Mouse (Mus musculus) liver, embryonic 14.5 days (tissue): ENCODE data around the gene Gramd1b. TPM values are rescaled to one million over a fixed set of nuclear protein-coding genes. Genes with fewer than 3 reads are reported as not detected.

Experiments
- ATAC-seq: fragments of 200-750 bp; cut with Nextera tagmentation; 2 replicates; pipeline ENCODE4 v1.8.0; 2017; ENCODE audit warnings: moderate number of reproducible peaks, mild to moderate bottlenecking, moderate library complexity; ENCODE audit not compliant: insufficient read depth
- DNase-seq, 3 experiments: peaks; one replicate each; pipeline ENCODE4 v3.0.0-alpha.2; 2012 to 2013; ENCODE audit warnings: low read depth in 3 of 3, low spot score in 3 of 3
- H3K27ac ChIP-seq: fragments of 300-500 bp; sonication (generic); 2 replicates; pipeline ENCODE4 v1.5.1; 2014; ENCODE audit warnings: moderate library complexity, mild to moderate bottlenecking, control low read depth, inconsistent platforms
- H3K27me3 ChIP-seq: fragments of 300-500 bp; sonication (generic); 2 replicates; pipeline ENCODE4 v1.6.1; 2014; ENCODE audit warnings: mild to moderate bottlenecking, low read length, moderate library complexity; ENCODE audit not compliant: control insufficient read depth, insufficient read depth
- H3K36me3 ChIP-seq: fragments of 300-500 bp; sonication (generic); replicated peaks from 2 replicates; pipeline ENCODE4 v1.6.1; 2014; ENCODE audit warnings: low read depth; ENCODE audit not compliant: control insufficient read depth, insufficient read depth
- H3K4me1 ChIP-seq, 2 experiments: fragments of 200-500 bp in 1 of 2; fragments of 300-500 bp in 1 of 2; sonication (generic) in 1 of 2; replicated peaks; 2 replicates each; pipeline ENCODE4 v1.6.1; 2012 to 2014; ENCODE audit warnings: antibody characterized with exemption in 1 of 2, inconsistent platforms in 1 of 2, low read length in 1 of 2; ENCODE audit not compliant: control insufficient read depth in 2 of 2, insufficient read depth in 2 of 2
- H3K4me2 ChIP-seq: fragments of 300-500 bp; sonication (generic); 2 replicates; pipeline ENCODE4 v1.6.1; 2014; ENCODE audit warnings: low read depth, mild to moderate bottlenecking, control low read depth, moderate library complexity
- H3K4me3 ChIP-seq, 2 experiments: fragments of 200-500 bp in 1 of 2; fragments of 300-500 bp in 1 of 2; sonication (generic) in 1 of 2; 2 replicates each; pipeline ENCODE4 v1.5.1; 2012 to 2014; ENCODE audit warnings: low read depth in 2 of 2, low read length in 2 of 2, mild to moderate bottlenecking in 2 of 2, control low read depth in 1 of 2, inconsistent platforms in 1 of 2, moderate library complexity in 1 of 2; ENCODE audit not compliant: insufficient read depth in 1 of 2
- H3K9ac ChIP-seq: fragments of 300-500 bp; sonication (generic); replicated peaks from 2 replicates; pipeline ENCODE4 v1.6.1; 2014; ENCODE audit warnings: mild to moderate bottlenecking, control low read depth, moderate library complexity
- H3K9me3 ChIP-seq: fragments of 300-500 bp; sonication (generic); 2 replicates; pipeline ENCODE4 v1.6.1; 2016; ENCODE audit warnings: low read length, mixed read lengths; ENCODE audit not compliant: control insufficient read depth
- CTCF ChIP-seq: IDR thresholded peaks from 2 replicates; pipeline ENCODE4 v1.5.1; 2016; ENCODE audit warnings: antibody characterized with exemption, low read depth, control low read depth
- EP300 ChIP-seq: IDR thresholded peaks from 2 replicates; pipeline ENCODE4 v1.6.1; 2016; ENCODE audit warnings: antibody characterized with exemption, low read depth
- WGBS: fragments of 180-500 bp; shearing (Covaris S2); extraction: QIAGEN DNeasy Blood & Tissue Kit; methylation state at CpG from one replicate; pipeline ENCODE4 v1.1.7; 2014; ENCODE audit not compliant: insufficient replicate concordance; 5-methylcytosine and 5-hydroxymethylcytosine counted together
- polyA plus RNA-seq, 2 experiments: library from polyadenylated mRNA; depleted of rRNA in 1 of 2; stranded (reverse) in 1 of 2; unstranded in 1 of 2; fragments of >200 nt; fragmentation: Nextera tagmentation in 1 of 2; extraction: Ambion mirVana in 1 of 2; gene quantifications; 2 replicates each; pipeline versions ENCODE4 v1.2.1 to v1.2.3; 2012 to 2014

The Gramd1b gene
- polyA plus RNA-seq, 2 experiments, result 0.71 to 1.0 TPM

DNA sequence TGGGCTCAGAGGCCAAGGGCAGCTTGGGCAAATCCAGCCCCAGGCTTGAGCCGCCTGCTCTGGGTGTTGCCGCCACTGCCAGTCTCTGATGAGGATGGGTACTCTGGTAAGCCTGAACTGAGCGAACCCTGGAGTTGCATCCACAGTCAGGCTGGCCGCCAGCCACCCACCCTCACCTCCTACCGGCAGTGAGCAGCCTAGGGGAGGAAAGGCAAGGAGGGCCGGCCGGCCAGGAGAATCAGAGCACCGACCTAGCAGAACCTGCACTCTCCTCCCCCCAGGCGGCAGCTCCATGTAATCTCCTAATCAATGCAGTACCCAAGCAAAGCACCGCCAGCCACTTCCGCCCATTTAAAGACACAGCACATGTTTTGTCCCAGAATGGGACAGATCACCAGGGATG is 155.0 kb downstream of the Gramd1b start:
- Histone ChIP-seq H3K9me3 (no peaks in the 10 kb centered on the region), H3K4me2 (peak overlapping the region; percentile 29; the same call in 1 of the 2 replicates), H3K4me1 (no peaks in the 10 kb centered on the region), H3K4me3 (no peak overlapping the region), H3K27ac (no peak overlapping the region), H3K9ac (no peak overlapping the region), H3K27me3 (no peaks in the 10 kb centered on the region), H3K36me3 (no peaks in the 10 kb centered on the region)
- DNase-seq (no peak), ATAC-seq (peak; percentile 28; the same call in 1 of the 2 replicates)
- WGBS, result 23% methylated on average over 11 of the region's 11 CpGs
- no peak for TF ChIP-seq EP300
- peak; percentile 22 for TF ChIP-seq CTCF

DNA sequence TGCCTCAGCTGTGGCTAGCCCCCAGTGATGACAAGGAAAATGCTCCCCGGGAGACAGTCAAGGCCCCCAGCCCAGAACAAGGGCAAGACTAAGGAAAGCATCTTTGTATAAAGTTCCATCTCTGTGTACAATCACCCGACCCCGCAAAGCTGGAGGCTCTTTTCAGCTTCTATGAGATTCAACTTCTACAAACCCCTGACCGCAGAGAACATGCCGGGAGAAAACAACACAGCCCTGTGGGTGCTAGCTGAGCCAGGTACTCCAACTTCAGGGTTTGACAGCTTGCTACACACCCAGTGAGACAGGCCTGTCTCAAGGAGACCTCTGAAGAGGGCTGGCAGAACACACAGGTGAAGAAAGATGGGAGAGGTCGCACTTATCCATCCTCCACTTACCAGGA is 155.7 kb downstream of the Gramd1b start:
- H3K4me1 ChIP-seq, result no peaks in the 10 kb centered on the region
- H3K36me3 ChIP-seq, result no peaks in the 10 kb centered on the region
- no peaks in the 10 kb centered on the region for H3K9me3 ChIP-seq
- 62% methylated on average over 6 of the region's 6 CpGs for WGBS
- no peak for TF ChIP-seq CTCF
- no peak for TF ChIP-seq EP300
- ATAC-seq, result no peak
- DNase-seq, result no peak
- H3K4me2 ChIP-seq, result no peak overlapping the region
- no peak overlapping the region for H3K27ac ChIP-seq
- no peak overlapping the region for H3K9ac ChIP-seq
- no peak overlapping the region for H3K4me3 ChIP-seq
- no peaks in the 10 kb centered on the region for H3K27me3 ChIP-seq

DNA sequence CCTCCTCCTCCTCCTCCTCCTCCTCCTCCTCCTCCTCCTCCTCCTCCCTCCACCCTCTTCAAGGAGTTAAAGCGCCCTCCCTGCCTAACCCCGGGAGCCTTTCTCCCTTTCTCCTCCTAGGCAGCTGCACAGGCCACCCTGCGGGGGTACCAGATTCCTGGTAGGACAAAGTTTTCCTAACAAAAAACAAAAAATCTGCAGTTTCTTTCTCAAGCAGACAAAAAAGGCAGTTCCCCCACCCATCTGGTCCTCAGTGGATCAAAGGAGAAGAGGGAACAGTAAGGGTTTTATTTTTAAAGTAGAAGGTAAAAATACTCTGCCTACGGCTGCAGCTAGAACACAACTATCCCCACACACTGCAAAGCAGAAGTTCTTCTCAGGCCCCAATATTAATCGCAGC is 156.2 kb downstream of the Gramd1b start:
- Histone ChIP-seq H3K9ac (no peak overlapping the region), H3K4me1 (no peaks in the 10 kb centered on the region), H3K4me3 (no peak overlapping the region), H3K9me3 (no peaks in the 10 kb centered on the region), H3K36me3 (no peaks in the 10 kb centered on the region), H3K27me3 (no peaks in the 10 kb centered on the region), H3K4me2 (no peak overlapping the region), H3K27ac (no peak overlapping the region)
- ATAC-seq (no peak), DNase-seq (no peak)
- WGBS, result 59% methylated on average over 3 of the region's 5 CpGs
- no peak for TF ChIP-seq CTCF

DNA sequence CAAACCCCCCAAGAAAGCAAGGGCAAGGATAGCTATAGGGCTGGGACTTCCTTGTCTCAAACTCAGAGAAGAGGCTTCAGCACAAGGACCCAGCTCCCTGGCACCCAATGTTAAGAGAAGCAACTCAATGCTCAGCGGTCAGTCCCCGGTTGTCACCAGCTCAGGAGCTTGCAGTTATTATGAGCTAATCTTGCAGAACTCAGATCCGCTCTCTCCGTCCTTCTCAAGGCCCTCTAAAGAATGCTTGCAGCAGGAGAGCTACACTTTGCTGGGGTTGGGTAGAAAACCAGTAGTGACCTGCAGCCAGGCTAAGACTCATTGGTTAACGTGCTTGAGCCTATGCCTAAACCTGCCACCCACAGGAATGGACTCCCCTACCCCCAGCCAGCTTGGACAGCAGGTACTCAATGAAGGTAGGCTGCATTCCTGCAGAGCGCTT is 156.6 kb downstream of the Gramd1b start:
- no peaks in the 10 kb centered on the region for H3K4me1 ChIP-seq
- ATAC-seq, result no peak
- no peak for DNase-seq
- WGBS, result 61% methylated on average over 6 of the region's 6 CpGs
- no peak overlapping the region for H3K4me2 ChIP-seq
- no peaks in the 10 kb centered on the region for H3K27me3 ChIP-seq
- TF ChIP-seq EP300 (no peak), CTCF (no peak)
- no peak overlapping the region for H3K9ac ChIP-seq
- H3K36me3 ChIP-seq, result no peaks in the 10 kb centered on the region
- H3K27ac ChIP-seq, result no peak overlapping the region
- no peaks in the 10 kb centered on the region for H3K9me3 ChIP-seq
- no peak overlapping the region for H3K4me3 ChIP-seq

DNA sequence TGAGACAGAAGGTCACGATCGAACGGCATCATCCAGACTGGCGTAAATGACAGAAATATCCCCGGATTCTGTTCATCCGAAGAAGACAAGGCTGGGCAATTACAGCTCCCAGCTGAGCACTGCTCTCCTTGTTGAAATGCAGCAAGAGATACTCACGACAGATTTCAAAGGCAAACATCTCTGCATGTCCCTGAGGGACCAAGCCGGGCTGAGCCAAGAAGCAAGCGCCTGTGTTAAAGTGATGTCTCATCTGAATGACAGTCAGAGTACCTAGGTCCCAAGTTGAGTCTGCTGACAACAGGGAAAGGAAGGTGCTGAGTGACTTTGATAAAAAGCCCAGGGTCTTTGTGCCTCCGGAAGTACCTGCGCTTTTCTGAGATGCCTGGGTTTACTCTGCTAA is 157.1 kb downstream of the Gramd1b start:
- Histone ChIP-seq H3K27ac (no peak overlapping the region), H3K27me3 (no peaks in the 10 kb centered on the region), H3K9me3 (no peaks in the 10 kb centered on the region), H3K4me3 (no peak overlapping the region), H3K4me1 (no peaks in the 10 kb centered on the region), H3K4me2 (no peak overlapping the region), H3K9ac (no peak overlapping the region), H3K36me3 (no peaks in the 10 kb centered on the region)
- WGBS, result 75% methylated on average over 11 of the region's 11 CpGs
- ATAC-seq (no peak), DNase-seq (no peak)
- TF ChIP-seq CTCF, result no peak
- TF ChIP-seq EP300, result no peak
